Mouse (Mus musculus) limb, embryonic 12.5 days (tissue): ENCODE results near the gene Zfp553. TPM values are rescaled to one million over a fixed set of nuclear protein-coding genes. Genes with fewer than 3 reads are reported as not detected.

Experiments used
- ATAC-seq: fragments of 200-750 bp; cut with Nextera tagmentation; 2 replicates; pipeline ENCODE4 v1.8.0; 2017; ENCODE audit warnings: low read depth, moderate TSS enrichment; ENCODE audit not compliant: insufficient number of reproducible peaks, insufficient read depth, low FRiP score, low TSS enrichment
- H3K27ac ChIP-seq: fragments of 300-500 bp; sonication (generic); 2 replicates; pipeline ENCODE4 v1.5.1; 2016; ENCODE audit warnings: mild to moderate bottlenecking, moderate library complexity
- H3K27me3 ChIP-seq: fragments of 300-500 bp; sonication (generic); 2 replicates; pipeline ENCODE4 v1.6.1; 2016; ENCODE audit warnings: mild to moderate bottlenecking, moderate library complexity
- H3K36me3 ChIP-seq: fragments of 300-500 bp; sonication (generic); 2 replicates; pipeline ENCODE4 v1.6.1; 2016; ENCODE audit warnings: mild to moderate bottlenecking, moderate library complexity
- H3K4me1 ChIP-seq: fragments of 300-500 bp; sonication (generic); replicated peaks from 2 replicates; pipeline ENCODE4 v1.6.1; 2016
- H3K4me2 ChIP-seq: fragments of 300-500 bp; sonication (generic); 2 replicates; pipeline ENCODE4 v1.6.1; 2016; ENCODE audit warnings: mild to moderate bottlenecking, moderate library complexity
- H3K4me3 ChIP-seq: fragments of 300-500 bp; sonication (generic); replicated peaks from 2 replicates; pipeline ENCODE4 v1.5.1; 2016; ENCODE audit warnings: mild to moderate bottlenecking
- H3K9ac ChIP-seq: fragments of 300-500 bp; sonication (generic); replicated peaks from 2 replicates; pipeline ENCODE4 v1.6.1; 2016; ENCODE audit warnings: mild to moderate bottlenecking, moderate library complexity
- H3K9me3 ChIP-seq: fragments of 300-500 bp; sonication (generic); 2 replicates; pipeline ENCODE4 v1.6.1; 2016; ENCODE audit warnings: mild to moderate bottlenecking, moderate library complexity
- WGBS: fragments of 180-500 bp; shearing (Covaris S2); methylation state at CpG from one replicate; pipeline ENCODE4 v1.1.7; 2016; 5-methylcytosine and 5-hydroxymethylcytosine counted together
- polyA plus RNA-seq: library from polyadenylated mRNA; unstranded; fragments of >200 nt; fragmentation: Nextera tagmentation; extraction: Ambion mirVana; gene quantifications from 2 replicates; pipeline ENCODE4 v1.2.1, GENCODE M21; 2016

Gene Zfp553
- polyA plus RNA-seq, 1 experiment from 2014 or later = 61.9 TPM

DNA sequence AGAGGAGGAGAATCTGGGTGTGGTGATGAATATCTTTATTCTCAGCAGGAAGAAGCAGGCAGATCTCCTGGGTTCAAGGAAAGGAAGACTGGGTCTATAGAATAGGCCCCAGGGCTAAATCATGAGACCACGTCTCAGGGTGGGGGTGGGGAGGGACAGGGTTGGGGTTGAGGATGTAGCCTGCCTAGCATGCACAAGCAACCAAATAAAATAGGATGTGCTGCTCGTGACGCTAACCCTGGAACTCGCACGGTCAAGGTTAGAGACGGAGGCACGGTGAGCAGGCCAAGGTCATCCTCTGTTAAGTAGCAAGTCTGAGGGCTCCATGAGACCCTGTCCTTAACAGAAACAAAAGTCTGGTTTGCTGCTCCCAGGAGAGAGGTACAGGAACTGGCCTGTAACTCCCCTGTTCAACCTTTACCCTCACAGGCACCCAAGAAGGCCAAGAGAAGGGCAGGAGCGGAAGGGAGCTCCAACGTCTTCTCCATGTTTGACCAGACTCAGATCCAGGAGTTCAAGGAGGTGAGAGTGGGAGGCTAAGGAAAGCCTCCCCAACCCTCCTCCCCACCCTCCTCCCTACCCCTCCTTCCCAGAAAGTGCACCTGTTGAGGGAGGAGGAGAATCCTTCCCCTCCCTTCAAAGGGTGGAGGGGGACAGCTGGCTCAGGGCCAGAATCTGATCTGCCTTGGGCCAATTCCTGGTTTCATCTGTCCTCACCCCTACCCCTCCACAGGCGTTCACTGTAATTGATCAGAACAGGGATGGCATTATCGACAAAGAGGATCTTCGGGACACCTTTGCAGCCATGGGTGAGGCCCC is 20.2 kb upstream of the Zfp553 start:
- Histone ChIP-seq H3K9ac (no peak overlapping the region), H3K4me3 (no peak overlapping the region), H3K27ac (no peak overlapping the region), H3K27me3 (peaks cover 16% of the 10 kb centered on the region; the same call in 1 of the 2 replicates), H3K9me3 (no peaks in the 10 kb centered on the region), H3K4me1 (peaks cover 25% of the 10 kb centered on the region), H3K36me3 (no peaks in the 10 kb centered on the region), H3K4me2 (no peak overlapping the region)
- ATAC-seq = no peak
- WGBS = 86% methylated on average over 12 of the region's 12 CpGs

DNA sequence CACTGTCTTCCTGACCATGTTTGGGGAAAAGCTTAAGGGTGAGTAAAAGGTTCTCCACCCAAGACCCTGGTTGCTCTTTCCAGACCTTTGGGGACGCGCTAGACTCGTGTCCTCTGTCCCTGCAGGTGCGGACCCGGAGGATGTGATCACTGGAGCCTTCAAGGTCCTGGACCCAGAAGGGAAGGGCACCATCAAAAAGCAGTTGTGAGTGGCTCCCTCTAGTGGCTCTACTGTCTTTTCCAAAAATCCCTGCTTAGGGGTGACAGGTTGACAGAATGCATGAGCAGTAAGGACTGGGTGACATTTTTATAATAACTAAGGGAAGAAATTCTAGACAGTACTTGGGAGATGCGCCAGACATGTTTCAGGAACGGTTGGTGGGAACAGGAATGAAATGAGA is 19.4 kb upstream of the Zfp553 start:
- peaks cover 16% of the 10 kb centered on the region; the same call in 1 of the 2 replicates for H3K27me3 ChIP-seq
- H3K36me3 ChIP-seq = no peaks in the 10 kb centered on the region
- H3K4me1 ChIP-seq = peaks cover 25% of the 10 kb centered on the region
- H3K9ac ChIP-seq = no peak overlapping the region
- no peak for ATAC-seq
- no peaks in the 10 kb centered on the region for H3K9me3 ChIP-seq
- WGBS = 32% methylated on average over 7 of the region's 7 CpGs
- H3K4me2 ChIP-seq = peak overlapping the region; percentile 60; the same call in 1 of the 2 replicates
- no peak overlapping the region for H3K27ac ChIP-seq
- H3K4me3 ChIP-seq = no peak overlapping the region

DNA sequence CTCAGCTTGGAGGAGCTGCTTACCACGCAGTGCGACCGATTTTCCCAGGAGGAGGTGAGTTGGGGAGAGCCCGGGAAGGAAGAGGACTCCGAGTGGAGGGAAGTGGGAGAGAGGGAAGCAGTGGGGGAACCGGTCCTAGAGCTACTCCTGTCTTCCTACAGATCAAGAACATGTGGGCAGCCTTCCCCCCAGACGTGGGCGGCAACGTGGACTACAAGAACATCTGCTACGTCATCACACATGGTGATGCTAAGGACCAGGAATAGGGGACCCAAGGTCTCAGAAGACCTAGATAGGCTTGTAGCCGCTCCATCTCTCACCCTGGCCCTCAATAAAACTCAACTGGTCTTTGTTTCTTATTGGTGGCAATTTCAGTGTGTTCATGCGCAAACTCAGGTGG is 18.9 kb upstream of the Zfp553 start:
- Histone ChIP-seq H3K9ac (no peak overlapping the region), H3K9me3 (no peaks in the 10 kb centered on the region), H3K4me3 (peak overlapping the region; percentile 37; the same call in 1 of the 2 replicates), H3K4me2 (peak overlapping the region; percentile 60), H3K4me1 (peaks cover 25% of the 10 kb centered on the region), H3K27ac (no peak overlapping the region), H3K27me3 (peaks cover 16% of the 10 kb centered on the region; the same call in 1 of the 2 replicates), H3K36me3 (no peaks in the 10 kb centered on the region)
- 54% methylated on average over 12 of the region's 12 CpGs for WGBS
- ATAC-seq = no peak

DNA sequence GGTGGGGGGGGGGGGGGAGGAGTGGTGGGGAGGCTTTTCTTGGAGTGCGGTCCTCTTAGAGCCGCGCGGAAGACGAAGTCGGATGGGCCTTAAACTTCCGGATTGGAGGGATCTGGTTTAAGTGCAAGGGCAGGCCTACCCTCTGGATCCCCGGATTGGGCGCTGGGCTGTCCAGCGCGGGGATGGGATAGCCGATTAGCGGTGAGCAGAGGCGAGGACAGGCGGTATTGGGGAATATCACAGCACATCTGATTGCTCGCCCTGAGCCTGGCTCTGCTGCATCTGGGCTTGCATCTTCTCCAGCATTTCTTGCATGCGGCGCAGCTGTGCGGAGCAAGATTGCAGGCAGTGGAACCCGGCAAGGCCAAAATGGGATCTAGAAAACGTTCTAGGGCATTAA is 18.3 kb upstream of the Zfp553 start:
- peak overlapping the region; percentile 45; the same call in 1 of the 2 replicates for H3K9ac ChIP-seq
- no peak overlapping the region for H3K27ac ChIP-seq
- H3K27me3 ChIP-seq = peaks cover 16% of the 10 kb centered on the region; the same call in 1 of the 2 replicates
- WGBS = 23% methylated on average over 21 of the region's 21 CpGs
- no peaks in the 10 kb centered on the region for H3K9me3 ChIP-seq
- peaks cover 21% of the 10 kb centered on the region for H3K4me1 ChIP-seq
- H3K4me3 ChIP-seq = peak overlapping the region; percentile 37
- peak overlapping the region; percentile 60 for H3K4me2 ChIP-seq
- ATAC-seq = no peak
- no peaks in the 10 kb centered on the region for H3K36me3 ChIP-seq

DNA sequence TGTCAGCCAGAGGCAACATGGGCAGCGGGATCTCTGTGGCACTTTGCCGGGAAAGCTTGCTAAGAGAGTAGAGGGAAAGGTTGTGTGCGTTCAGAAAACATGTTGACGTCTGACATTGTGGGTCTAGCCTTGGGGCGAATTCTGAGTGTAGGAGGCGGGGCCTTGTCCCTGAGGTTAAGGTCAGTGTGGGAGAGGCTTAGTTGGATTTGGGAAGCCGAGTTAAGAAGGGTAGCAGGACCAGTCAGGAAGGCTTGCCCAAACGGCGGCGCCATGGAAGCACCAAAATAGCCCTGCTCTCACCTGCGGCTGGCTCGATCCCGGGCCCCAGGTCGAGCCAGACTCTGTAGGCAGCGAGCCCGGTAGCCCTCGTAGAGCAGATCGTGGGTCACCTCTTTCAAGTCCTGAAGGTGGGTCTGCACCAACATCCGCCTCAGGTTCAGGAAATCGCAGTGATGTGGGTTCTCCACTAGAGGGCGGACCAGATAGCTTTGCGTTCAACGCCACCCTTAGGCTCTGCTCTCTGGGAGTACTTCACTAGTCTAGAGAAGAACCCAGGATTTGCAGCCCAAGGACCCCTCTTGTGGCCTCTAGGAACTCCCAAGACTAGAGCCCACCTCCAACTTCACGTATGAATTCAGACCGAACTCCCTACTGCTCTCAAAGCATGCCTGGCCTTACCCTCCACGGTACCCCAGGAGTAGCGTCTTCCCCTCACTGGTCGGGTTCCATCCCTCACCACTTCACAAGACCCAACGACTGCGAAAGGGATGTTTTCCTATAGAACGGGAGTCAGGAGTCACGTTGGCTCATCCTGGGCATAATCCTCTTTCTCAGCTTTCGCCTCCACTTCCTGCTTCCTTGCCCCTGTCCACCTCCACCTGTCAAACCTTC is 17.6 kb upstream of the Zfp553 start:
- Histone ChIP-seq H3K27me3 (peaks cover 16% of the 10 kb centered on the region; the same call in 1 of the 2 replicates), H3K9me3 (no peaks in the 10 kb centered on the region), H3K4me2 (peak overlapping the region; percentile 60), H3K36me3 (no peaks in the 10 kb centered on the region), H3K9ac (peak overlapping the region; percentile 45; the same call in 1 of the 2 replicates), H3K4me1 (peaks cover 20% of the 10 kb centered on the region), H3K27ac (no peak overlapping the region), H3K4me3 (peak overlapping the region; percentile 37)
- ATAC-seq = no peak
- WGBS = 22% methylated on average over 33 of the region's 33 CpGs

DNA sequence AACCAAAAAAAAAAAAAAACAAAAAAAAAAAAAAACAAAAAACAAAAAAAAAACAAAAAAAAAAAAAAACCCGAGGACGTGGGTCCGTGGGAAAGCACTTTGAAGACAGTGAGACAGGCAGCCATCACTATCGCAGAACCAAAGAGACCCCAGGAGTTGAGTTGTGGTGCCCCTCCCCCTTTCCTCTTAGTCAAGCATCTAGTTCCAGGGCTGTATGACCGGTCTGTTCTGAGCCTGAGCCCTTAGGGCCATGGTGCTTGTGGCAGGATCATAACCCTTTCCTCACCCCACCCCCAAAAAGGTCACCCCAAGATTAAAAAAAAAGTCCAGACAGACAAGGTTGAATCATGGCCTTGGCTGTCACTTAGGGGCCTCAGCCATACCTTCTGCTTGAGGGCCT is 16.6 kb upstream of the Zfp553 start:
- no peak overlapping the region for H3K4me2 ChIP-seq
- H3K4me3 ChIP-seq = no peak overlapping the region
- no peaks in the 10 kb centered on the region for H3K36me3 ChIP-seq
- no peak for ATAC-seq
- H3K4me1 ChIP-seq = peaks cover 20% of the 10 kb centered on the region
- 76% methylated on average over 5 of the region's 5 CpGs for WGBS
- H3K9me3 ChIP-seq = no peaks in the 10 kb centered on the region
- H3K9ac ChIP-seq = no peak overlapping the region
- no peak overlapping the region for H3K27ac ChIP-seq
- H3K27me3 ChIP-seq = peaks cover 16% of the 10 kb centered on the region; the same call in 1 of the 2 replicates

DNA sequence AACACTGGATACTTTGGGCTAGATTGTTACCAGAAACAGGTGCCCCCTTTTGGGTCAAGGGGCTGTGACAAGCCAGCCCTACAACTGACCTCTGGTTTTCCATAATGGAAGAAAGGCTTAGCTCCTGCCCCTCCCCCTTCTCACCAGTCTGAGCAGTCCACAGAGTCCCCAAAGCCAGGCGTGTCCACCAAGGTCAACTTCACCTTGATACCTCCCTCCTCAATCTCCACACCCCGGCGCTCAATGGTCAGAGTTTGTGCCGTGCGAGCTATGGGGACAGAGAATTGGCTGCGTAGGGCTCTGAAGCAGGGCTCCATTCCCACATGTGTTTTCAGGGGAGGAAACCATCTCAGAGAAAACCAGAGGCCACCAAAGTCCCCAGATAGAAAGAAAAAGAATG is 15.4 kb upstream of the Zfp553 start:
- no peak for ATAC-seq
- Histone ChIP-seq H3K9me3 (no peaks in the 10 kb centered on the region), H3K36me3 (no peaks in the 10 kb centered on the region), H3K4me1 (peaks cover 20% of the 10 kb centered on the region), H3K27me3 (peaks cover 16% of the 10 kb centered on the region; the same call in 1 of the 2 replicates), H3K27ac (no peak overlapping the region), H3K4me2 (no peak overlapping the region), H3K9ac (no peak overlapping the region), H3K4me3 (no peak overlapping the region)
- WGBS = 88% methylated on average over 6 of the region's 6 CpGs

DNA sequence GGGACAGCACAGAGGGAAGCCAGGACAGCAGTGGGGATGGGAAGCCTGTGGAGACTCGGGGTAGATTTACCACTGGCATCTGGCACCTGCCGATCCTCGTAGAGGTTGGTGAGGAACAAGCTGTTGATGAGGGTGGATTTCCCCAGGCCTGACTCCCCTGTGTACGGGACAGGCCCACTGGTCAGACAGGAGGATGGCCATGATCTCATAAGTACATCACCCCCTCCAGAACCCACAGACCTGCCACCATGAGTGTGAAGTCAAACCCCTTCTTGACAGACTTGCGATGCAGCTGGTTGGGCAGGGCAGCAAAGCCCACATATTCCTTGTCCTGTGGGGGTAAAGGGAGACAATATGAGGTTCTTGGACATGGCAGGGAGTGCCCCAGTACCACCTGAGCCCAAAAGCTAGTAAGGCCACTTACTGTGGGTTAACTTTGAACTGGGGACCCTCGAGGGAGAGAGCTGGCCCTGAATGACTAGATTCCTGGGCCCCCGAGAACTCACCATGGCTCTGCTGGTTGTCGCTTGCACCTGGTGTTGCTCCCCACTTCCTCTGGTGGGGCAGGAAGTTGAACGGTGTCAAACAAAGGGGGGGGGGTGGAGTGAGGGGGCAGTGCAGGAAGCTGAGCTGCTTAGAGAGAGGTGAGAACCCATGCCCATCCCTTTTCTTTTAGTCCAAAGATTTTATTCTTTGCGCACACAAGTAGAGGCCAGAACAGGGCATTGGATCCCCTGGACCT is 14.8 kb upstream of the Zfp553 start:
- Histone ChIP-seq H3K4me2 (no peak overlapping the region), H3K27me3 (peaks cover 16% of the 10 kb centered on the region; the same call in 1 of the 2 replicates), H3K9me3 (no peaks in the 10 kb centered on the region), H3K4me1 (peaks cover 20% of the 10 kb centered on the region), H3K36me3 (peaks cover 2% of the 10 kb centered on the region; the same call in 1 of the 2 replicates), H3K27ac (no peak overlapping the region), H3K9ac (no peak overlapping the region), H3K4me3 (no peak overlapping the region)
- WGBS = 77% methylated on average over 10 of the region's 10 CpGs
- ATAC-seq = no peak

DNA sequence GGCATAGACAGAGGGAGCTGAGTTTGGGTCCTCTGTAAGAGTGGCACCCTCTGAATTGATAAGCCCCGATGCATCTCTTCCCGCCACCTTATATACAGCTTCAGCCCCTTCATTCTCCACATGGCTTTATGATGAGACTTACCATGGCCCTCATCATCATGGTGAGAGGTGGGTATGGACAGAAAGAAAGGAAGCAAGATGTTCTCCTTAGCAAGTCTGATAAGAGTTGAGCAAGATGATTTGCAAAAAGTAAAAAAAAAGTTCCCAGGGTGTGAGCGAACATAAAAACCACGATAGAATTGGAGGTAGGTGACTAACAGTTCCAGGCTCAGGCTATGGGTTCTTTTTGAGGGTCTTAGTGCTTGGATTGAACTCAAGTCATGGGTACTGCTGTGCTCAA is 14.2 kb upstream of the Zfp553 start:
- Histone ChIP-seq H3K4me2 (no peak overlapping the region), H3K9ac (no peak overlapping the region), H3K27ac (no peak overlapping the region), H3K9me3 (no peaks in the 10 kb centered on the region), H3K4me3 (no peak overlapping the region), H3K36me3 (peaks cover 4% of the 10 kb centered on the region; the same call in 1 of the 2 replicates), H3K27me3 (peaks cover 10% of the 10 kb centered on the region; the same call in 1 of the 2 replicates), H3K4me1 (peaks cover 20% of the 10 kb centered on the region)
- WGBS = 89% methylated on average over 4 of the region's 4 CpGs
- no peak for ATAC-seq

DNA sequence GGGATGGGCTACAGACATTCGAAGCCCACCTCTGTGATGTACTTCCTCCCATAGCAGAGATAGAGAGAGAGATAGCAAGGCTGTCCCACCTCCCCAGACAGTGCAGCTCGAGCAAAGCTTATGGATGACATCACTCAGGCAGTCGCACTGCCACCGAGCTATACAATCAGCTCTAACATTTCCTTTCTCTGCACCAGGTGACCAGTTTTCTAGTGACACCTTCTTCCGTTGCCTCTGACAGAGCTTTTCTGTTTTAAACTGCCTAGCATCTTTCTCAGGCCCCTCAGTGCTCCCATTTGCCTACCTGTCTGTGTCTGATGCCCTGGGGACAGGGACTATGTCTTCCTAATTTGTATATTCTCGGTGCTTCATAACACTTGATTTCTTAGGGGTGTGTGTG is 12.4 kb upstream of the Zfp553 start:
- no peaks in the 10 kb centered on the region for H3K27me3 ChIP-seq
- H3K9ac ChIP-seq = no peak overlapping the region
- H3K4me3 ChIP-seq = no peak overlapping the region
- no peaks in the 10 kb centered on the region for H3K9me3 ChIP-seq
- no peak overlapping the region for H3K4me2 ChIP-seq
- WGBS = 86% methylated on average over 6 of the region's 6 CpGs
- H3K36me3 ChIP-seq = peaks cover 5% of the 10 kb centered on the region; the same call in 1 of the 2 replicates
- peaks cover 2% of the 10 kb centered on the region; the same call in 1 of the 2 replicates for H3K4me1 ChIP-seq
- H3K27ac ChIP-seq = no peak overlapping the region
- no peak for ATAC-seq
